Mouse (Mus musculus) cerebellum, postnatal 36 days (tissue): ENCODE data around the gene Csde1.

Source experiments
- DNase-seq, 2 experiments: peaks; one replicate each; pipeline ENCODE4 v3.0.0; 2021 to 2022; ENCODE audit warnings: mixed read lengths in 2 of 2

Gene Csde1

DNA sequence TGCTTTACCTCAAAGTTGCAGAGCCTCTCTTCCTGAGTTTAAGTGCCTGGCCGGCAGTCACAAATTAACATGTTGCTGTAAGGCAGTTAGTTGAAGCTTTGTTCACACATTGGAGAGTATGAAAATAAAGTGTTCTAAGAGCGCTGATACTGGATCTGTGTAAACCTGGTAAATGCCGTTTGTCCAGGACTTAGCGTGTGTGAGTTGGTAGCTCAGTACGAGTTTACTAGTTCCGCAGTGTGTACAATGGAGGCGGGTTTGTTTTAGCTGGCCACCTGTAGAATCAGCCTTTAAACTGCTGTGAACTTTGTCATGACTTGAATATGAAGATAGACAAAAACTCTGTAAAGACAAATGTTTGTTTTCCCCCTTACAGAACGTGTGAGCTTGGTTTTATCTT, 46.7 kb downstream of the Csde1 start:
- no peak for DNase-seq

DNA sequence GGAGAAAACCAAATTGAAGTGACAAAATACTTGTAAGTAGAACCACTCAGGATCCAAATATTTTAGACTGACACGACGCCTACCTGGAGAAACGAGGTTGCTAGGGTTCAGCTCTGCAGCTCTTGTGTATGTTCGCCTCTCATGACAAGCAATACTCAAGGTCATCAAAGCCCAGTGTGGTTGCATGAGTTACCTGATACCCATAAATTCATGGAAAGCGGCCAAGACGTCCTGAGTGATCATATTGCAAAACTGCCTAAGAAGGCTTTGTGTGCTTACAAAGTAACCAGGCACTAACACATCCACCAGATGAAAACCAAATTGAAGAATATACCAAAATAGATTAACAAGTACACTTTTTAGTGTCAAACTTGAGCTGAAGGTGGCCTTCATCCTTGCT, 48.7 kb downstream of the Csde1 start:
- DNase-seq: no peak

DNA sequence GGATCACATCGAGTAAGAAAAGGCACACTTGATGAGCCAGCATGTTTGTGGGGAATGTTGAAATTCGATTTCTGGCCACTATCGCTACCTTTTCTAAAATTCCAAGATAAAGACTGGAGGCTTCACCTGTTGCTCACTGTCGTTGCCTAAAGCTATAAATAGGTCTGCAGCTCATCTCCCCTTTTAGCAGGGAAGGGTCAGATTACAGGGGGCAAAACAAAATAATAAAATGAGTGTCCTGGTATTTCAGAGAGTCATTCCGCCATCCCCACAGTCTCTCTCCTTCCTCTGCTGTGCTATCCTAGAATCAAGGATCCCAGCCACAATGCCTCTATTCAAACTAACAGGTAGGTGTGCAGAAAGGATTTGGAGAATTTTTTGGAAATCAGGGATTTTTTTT, 53.5 kb downstream of the Csde1 start, which contains the start of gene Ampd1:
Ampd1 (plus strand) TSS at position 244 of the 400 bp plus-strand sequence.
- DNase-seq: no peak

DNA sequence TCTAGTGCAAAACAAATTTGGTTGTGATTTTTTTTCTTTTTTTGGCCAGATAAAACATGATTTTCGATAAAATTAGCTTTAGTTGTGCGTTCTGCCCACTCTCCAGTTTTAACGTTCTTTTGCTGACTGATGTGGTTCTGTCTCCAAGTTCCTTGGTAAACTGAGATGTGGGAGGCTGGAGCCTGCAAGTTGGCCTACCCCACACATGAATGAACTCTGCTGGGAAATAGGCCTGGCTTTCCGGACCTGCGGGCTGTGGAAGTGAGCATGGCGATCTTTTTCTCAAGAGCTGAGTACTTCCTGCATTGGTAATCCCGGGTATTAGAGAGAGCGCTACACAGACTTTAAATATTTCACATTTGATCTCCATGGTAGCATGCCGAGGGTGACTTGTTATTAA, 55.6 kb downstream of the Csde1 start:
- DNase-seq: no peak

DNA sequence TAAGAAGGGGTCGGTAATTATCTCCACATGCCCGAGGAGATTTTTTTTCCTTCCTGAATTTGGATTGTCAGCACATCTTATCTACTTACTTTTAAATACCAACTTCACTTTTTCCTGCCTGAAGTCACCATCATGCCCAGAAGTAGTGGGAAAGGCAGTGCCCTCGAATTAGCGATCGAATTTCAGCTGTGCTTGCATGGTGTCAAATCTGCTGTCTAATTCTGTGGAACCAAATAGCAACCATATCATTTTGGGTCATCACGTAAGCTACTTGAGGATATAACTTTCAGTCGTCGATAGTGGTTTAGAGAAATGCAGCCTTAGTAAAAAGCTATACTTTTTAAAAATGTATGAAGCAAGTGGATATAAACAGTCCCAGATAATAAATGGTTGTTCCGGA, 56.2 kb downstream of the Csde1 start:
- DNase-seq: no peak

DNA sequence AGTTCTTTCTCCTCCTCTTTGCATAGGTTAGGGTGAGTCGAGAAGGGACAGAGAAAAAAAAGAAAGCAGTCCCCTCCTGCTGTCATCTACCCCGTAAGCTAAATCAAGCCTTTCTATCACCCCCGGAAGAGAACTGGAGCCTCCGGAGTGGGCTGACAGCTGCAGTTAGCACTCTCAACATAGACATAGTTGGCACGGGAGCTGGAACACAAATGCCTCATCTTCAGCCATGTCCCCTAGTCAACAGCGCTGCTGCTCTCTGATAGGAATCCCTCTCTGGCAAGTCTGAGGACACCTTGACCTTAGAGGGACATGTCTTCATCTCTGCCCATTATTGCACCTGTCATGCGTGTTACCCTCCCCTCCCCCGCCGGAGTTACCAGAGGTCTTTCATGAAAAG, 59.1 kb downstream of the Csde1 start:
- no peak for DNase-seq

DNA sequence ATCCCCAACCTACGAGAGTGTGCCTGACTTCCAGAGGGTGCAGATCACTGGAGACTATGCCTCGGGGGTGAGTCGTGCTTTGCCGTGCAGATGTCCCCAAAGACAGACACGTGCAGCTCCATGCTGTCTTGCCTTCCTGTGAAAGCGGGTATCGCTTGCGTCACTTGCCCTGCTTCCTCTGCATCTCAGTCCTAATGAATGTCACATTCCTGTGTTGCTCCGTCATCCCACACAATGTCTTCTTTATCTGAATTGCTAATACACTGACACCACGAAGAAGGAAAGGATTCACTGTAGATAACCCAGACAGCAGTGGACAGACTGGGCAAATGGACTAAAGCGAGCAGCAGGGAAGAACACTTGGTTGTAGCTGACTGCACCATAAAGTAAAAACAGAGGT, 60.8 kb downstream of the Csde1 start:
- DNase-seq: no peak

DNA sequence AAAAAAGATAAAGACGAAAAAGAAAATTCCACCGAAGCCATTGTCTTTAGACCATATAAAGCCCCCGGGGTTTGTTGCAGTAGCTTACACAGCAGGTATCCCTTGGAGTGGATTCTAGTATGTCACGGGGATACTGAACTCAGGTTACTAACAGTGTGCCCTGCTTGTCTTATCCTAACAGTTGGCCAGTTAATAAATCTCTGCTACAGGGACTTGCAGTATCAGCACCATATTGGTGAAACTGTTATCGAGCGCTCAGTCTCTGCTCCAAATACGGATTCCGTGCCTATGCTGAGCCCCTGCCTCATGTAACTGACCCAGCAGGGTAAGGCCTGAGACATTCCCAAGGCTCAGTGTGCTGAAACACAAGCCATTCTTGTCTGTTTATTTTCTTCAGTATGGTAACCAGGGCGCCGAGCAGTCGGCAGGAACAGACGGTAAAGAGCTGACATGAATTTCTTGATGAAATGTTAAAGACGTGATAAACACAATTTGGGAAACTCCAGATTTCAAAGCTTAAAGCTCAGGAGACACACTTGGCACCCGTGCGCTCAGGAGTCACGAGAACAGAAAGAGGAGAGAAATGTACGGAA, 61.7 kb downstream of the Csde1 start:
- no peak for DNase-seq

DNA sequence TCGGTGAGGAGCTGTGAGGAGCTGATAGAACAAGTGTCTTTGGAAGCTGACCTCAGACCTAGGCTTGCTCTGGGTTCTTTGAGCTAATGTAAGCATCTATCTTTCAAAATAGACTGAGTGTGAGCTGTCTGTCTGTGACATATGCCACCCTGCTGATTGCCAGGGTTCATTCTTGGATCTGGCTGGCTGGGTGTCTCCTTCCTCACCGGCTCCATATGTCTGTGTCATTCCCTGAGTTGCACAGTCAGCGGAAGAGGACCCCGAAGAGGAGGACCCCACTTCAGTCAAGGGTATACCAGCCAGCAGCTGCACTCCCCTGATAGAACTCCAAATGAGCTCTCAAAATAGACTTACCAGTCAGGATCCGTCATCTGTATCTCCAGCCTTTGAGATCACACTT, 62.5 kb downstream of the Csde1 start:
- no peak for DNase-seq

DNA sequence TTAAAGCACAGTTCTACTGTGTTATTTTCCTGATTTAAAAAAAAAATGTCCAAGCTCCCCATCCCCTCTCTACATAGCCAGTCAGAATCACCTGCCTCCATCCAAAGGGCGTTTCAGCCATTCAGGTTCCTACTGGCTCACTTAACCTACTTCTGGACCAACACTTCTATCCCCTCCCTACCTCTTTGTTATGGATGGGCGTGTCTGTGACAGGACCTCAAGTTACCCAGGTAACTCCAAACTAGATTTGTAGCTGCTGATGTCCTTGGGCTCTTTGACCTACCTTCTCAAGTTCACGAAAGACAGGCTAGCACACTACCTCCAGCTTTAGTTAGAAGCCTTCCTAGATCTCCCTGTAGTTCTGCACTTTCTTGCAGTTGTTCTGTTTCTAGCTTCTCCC, 65.8 kb downstream of the Csde1 start:
- DNase-seq: no peak

DNA sequence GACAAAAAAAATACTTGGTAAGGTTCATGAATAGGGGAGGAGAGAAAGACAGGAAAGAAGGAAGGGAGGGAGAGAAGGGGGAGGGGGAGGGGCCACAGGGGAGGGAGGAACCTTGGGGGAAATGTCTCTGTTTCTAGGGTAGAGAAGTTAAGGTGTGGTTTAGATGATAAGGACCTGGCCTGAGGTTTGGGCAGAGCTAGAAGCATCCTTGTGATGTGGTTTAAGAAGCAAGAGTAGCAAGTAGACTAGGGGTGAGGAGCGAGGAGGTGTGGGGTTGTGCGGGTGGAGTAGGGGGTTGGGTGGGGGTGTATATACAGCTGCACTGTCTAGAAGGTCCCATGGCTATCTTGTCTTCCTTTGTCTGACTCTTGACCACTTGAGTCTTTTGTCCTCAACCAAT, 71.5 kb downstream of the Csde1 start:
- DNase-seq: no peak

DNA sequence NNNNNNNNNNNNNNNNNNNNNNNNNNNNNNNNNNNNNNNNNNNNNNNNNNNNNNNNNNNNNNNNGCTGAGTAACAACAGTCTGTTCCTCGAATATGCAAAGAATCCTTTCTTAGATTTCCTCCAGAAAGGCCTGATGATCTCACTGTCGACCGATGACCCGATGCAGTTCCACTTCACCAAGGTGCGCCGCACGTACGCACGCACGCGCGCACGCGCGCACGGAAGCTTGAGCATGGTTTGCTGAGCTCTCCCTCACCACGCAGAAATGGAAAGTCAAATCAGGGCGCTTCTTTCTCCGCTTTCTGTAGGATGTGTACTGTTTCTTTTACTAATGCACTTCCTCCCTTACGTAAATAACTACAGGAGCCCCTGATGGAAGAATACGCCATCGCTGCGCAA, 78.4 kb downstream of the Csde1 start:
- DNase-seq: no peak

DNA sequence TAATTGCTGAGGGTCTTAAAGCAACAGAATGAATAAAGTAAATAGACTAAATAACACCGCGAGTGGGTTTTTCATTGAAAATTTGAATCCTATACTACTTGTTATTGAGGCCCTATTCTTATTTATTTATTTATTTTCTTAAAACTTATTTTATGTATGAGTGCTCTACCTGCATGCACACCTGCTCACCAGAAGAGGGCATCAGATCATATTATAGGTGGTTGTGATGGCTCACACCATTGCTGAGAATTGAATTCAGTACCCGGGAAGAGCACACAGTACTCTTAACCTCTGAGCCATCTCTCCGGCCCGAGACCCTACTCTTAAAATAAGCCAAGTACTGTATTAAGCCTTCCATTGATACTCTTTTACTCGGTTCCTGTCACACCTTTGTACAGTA, 79.4 kb downstream of the Csde1 start:
- no peak for DNase-seq

DNA sequence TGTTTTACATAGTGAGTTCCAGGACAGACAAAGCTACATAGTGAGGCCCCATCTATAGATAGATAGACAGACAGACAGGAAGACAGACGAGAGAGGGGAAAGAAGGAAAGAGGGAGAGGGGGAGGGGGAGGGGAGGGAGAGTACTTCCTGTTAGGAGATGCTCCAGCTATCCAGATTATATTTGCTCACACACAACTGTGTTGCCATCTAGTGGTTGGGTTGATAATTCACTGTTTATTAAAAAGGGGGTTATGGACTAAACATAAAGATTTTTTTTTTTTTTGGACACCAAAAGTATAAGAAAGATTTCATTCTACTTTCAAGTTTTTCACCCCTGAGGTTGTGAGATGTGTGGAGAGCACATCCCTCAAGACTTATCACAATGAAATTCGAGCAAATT, 80.5 kb downstream of the Csde1 start:
- no peak for DNase-seq

DNA sequence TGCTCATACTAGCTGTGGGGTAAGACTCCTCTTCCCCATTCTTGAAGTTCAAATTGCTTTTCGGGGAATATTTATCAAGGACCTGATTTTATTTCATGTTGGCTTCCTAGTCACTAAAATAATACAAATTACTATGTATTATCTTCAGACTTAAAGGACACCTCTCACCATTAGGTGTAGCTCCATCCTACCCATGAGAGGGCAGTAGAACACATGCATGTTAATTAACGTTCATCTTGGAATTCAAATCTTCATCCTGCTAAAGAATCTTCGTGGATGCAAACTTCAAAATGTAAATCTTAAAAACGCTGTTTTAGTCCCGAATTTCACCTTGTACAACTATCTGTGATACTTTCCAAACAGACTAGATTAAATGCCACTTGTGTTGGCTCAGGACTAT, 81.0 kb downstream of the Csde1 start:
- DNase-seq: no peak

DNA sequence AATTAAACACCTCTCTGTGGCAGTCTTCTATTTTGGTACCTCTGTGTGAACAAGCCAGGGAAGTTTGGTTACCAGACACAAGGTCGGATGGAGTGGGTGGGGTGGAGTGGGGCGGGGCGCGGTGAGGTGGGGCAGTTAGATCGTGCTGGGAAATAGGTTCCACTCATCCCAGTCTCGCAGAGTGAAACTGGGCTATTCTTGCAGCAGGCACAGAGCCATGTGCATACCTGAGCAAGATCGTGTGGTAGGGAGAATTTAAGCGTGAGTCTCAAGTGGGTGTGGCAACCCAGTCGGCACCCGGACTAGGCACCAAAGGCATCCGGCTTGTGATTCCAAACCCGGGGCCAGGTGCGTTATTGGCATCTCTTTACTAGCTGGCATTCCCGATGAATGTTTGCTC, 81.7 kb downstream of the Csde1 start:
- DNase-seq: no peak

DNA sequence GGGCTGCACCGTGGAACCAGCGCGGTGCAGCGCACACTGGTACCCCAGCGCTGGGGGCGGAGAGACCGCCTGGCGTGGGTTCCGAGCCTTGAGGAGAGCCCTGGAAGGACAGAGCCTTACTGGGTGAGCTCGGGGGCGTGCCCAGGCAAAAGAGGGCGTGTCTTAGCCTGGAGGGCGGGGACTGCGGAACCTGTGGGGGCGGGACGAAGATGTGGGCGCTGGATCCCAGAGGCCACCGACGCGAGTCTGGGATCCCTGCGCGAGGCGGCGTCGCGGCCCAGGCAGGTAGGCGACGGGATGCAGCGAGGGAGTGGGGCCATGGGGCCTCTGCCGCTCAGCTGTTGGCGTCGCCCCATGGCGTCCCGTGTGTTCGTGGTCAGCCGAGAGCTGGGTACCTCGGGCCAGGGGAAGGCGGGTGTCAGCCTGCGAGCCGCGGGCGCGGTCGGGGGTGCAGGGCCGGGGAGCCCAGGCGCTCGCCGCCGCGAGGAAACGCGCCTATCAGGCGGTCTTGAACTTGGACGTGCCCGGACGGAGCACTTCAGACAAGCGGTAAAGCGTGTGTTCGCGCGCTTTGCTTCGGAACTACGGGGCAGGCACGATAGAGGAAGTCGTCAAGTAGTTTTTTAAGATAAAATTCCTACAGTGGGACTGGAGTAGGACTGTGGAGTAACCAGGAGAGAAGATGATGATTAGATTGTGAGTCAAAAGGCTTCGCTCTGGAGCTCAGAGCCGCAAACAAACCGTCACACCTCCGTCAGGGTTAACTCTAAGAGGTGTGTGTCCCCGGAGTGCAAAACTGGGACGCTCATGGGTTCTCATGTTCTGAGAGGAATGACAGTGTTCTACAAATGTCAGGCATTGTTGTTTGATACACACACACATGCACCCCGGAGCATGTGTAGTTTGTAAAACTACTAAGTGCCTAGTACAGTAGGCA, 82.5 kb downstream of the Csde1 start, which contains the start of gene Dennd2c:
Dennd2c (plus strand) TSS at position 151 of the 937 bp plus-strand sequence.
- DNase-seq: peak; percentile 35 to 50
